Mouse (Mus musculus) neural tube, embryonic 14.5 days (tissue): ENCODE measurements around the gene Macf1. TPM values are rescaled to one million over a fixed set of nuclear protein-coding genes. Genes with fewer than 3 reads are reported as not detected.

ENCODE experiments used
- ATAC-seq: fragments of 200-750 bp; cut with Nextera tagmentation; 2 replicates; pipeline ENCODE4 v1.8.0; 2017; ENCODE audit warnings: low read depth, mild to moderate bottlenecking, moderate TSS enrichment, moderate library complexity
- H3K27ac ChIP-seq: fragments of 300-500 bp; sonication (generic); 2 replicates; pipeline ENCODE4 v1.5.1; 2014; ENCODE audit warnings: low read depth, mild to moderate bottlenecking, control low read depth, low read length, moderate library complexity, mixed read lengths
- H3K27me3 ChIP-seq: fragments of 300-500 bp; sonication (generic); 2 replicates; pipeline ENCODE4 v1.6.1; 2014; ENCODE audit warnings: low read length; ENCODE audit not compliant: control insufficient read depth, insufficient read depth
- H3K36me3 ChIP-seq: fragments of 300-500 bp; sonication (generic); 2 replicates; pipeline ENCODE4 v1.6.1; 2014; ENCODE audit warnings: low read length, mixed read lengths; ENCODE audit not compliant: control insufficient read depth, insufficient read depth
- H3K4me1 ChIP-seq: fragments of 300-500 bp; sonication (generic); 2 replicates; pipeline ENCODE4 v1.6.1; 2014; ENCODE audit warnings: low read length; ENCODE audit not compliant: control insufficient read depth, insufficient read depth
- H3K4me2 ChIP-seq: fragments of 300-500 bp; sonication (generic); 2 replicates; pipeline ENCODE4 v1.6.1; 2014; ENCODE audit warnings: mild to moderate bottlenecking, low read depth, low read length, control low read depth
- H3K4me3 ChIP-seq: fragments of 300-500 bp; sonication (generic); 2 replicates; pipeline ENCODE4 v1.5.1; 2014; ENCODE audit warnings: low read depth, low read length, control low read depth, mixed read lengths
- H3K9ac ChIP-seq: fragments of 300-500 bp; sonication (generic); replicated peaks from 2 replicates; pipeline ENCODE4 v1.6.1; 2014; ENCODE audit warnings: low read depth, mild to moderate bottlenecking, control low read depth, low read length, mixed read lengths
- H3K9me3 ChIP-seq: fragments of 300-500 bp; sonication (generic); 2 replicates; pipeline ENCODE4 v1.6.1; 2016; ENCODE audit warnings: low read length; ENCODE audit not compliant: control insufficient read depth
- WGBS: fragments of 180-500 bp; shearing (Covaris S2); extraction: QIAGEN DNeasy Blood & Tissue Kit; methylation state at CpG from one replicate; pipeline ENCODE4 v1.1.7; 2014; 5-methylcytosine and 5-hydroxymethylcytosine counted together
- polyA plus RNA-seq: library from polyadenylated mRNA; unstranded; fragments of >200 nt; fragmentation: Nextera tagmentation; extraction: Ambion mirVana; gene quantifications from 2 replicates; pipeline ENCODE4 v1.2.1, GENCODE M21; 2014

Macf1 gene
- polyA plus RNA-seq, 1 experiment from 2014 or later = 144 TPM

- 89% methylated on average over 3 of the region's 3 CpGs for WGBS
- peaks cover 82% of the 10 kb centered on the region for H3K36me3 ChIP-seq
- H3K27me3 ChIP-seq = no peaks in the 10 kb centered on the region
- H3K27ac ChIP-seq = no peak overlapping the region
- no peak overlapping the region for H3K9ac ChIP-seq
- H3K4me1 ChIP-seq = no peaks in the 10 kb centered on the region
- ATAC-seq = no peak
- no peak overlapping the region for H3K4me3 ChIP-seq
- no peak overlapping the region for H3K4me2 ChIP-seq
- H3K9me3 ChIP-seq = no peaks in the 10 kb centered on the region
Observed at GRCm38 (mm10) chr4:123489086-123489485, 195.1 kb downstream of the Macf1 start.

GRCm38 (mm10) chr4:123479991-123480390 is 204.2 kb downstream of the Macf1 start:
- H3K9me3 ChIP-seq = no peaks in the 10 kb centered on the region
- no peak for ATAC-seq
- H3K36me3 ChIP-seq = peaks cover 60% of the 10 kb centered on the region
- H3K9ac ChIP-seq = no peak overlapping the region
- no peaks in the 10 kb centered on the region for H3K27me3 ChIP-seq
- H3K4me2 ChIP-seq = no peak overlapping the region
- H3K4me1 ChIP-seq = no peaks in the 10 kb centered on the region
- H3K27ac ChIP-seq = no peak overlapping the region
- no peak overlapping the region for H3K4me3 ChIP-seq
- WGBS = 97% methylated on average over 4 of the region's 4 CpGs

GRCm38 (mm10) chr4:123478655-123479433 is 205.3 kb downstream of the Macf1 start:
- peaks cover 64% of the 10 kb centered on the region for H3K36me3 ChIP-seq
- H3K9me3 ChIP-seq = no peaks in the 10 kb centered on the region
- H3K9ac ChIP-seq = no peak overlapping the region
- ATAC-seq = no peak
- no peaks in the 10 kb centered on the region for H3K4me1 ChIP-seq
- no peak overlapping the region for H3K27ac ChIP-seq
- no peak overlapping the region for H3K4me2 ChIP-seq
- H3K4me3 ChIP-seq = no peak overlapping the region
- WGBS = 84% methylated on average over 8 of the region's 8 CpGs
- H3K27me3 ChIP-seq = no peaks in the 10 kb centered on the region

GRCm38 (mm10) chr4:123465799-123466198 is 218.4 kb downstream of the Macf1 start:
- no peak for ATAC-seq
- H3K36me3 ChIP-seq = peaks cover 54% of the 10 kb centered on the region
- no peak overlapping the region for H3K27ac ChIP-seq
- H3K4me3 ChIP-seq = no peak overlapping the region
- no peaks in the 10 kb centered on the region for H3K4me1 ChIP-seq
- no peaks in the 10 kb centered on the region for H3K9me3 ChIP-seq
- H3K27me3 ChIP-seq = no peaks in the 10 kb centered on the region
- 89% methylated on average over 1 of the region's 1 CpGs for WGBS
- H3K9ac ChIP-seq = no peak overlapping the region
- H3K4me2 ChIP-seq = no peak overlapping the region

GRCm38 (mm10) chr4:123460595-123461272 is 223.4 kb downstream of the Macf1 start:
- H3K4me1 ChIP-seq = no peaks in the 10 kb centered on the region
- no peak overlapping the region for H3K4me3 ChIP-seq
- H3K9ac ChIP-seq = no peak overlapping the region
- no peak for ATAC-seq
- no peaks in the 10 kb centered on the region for H3K27me3 ChIP-seq
- H3K27ac ChIP-seq = no peak overlapping the region
- H3K36me3 ChIP-seq = peaks cover 75% of the 10 kb centered on the region
- H3K9me3 ChIP-seq = no peaks in the 10 kb centered on the region
- WGBS = 87% methylated on average over 8 of the region's 8 CpGs
- no peak overlapping the region for H3K4me2 ChIP-seq

- Histone ChIP-seq H3K9ac (no peak overlapping the region), H3K27me3 (no peaks in the 10 kb centered on the region), H3K4me2 (no peak overlapping the region), H3K4me1 (no peaks in the 10 kb centered on the region), H3K4me3 (no peak overlapping the region), H3K27ac (no peak overlapping the region), H3K36me3 (peaks cover 75% of the 10 kb centered on the region), H3K9me3 (no peaks in the 10 kb centered on the region)
- no peak for ATAC-seq
- WGBS = 81% methylated on average over 7 of the region's 7 CpGs
Observed at GRCm38 (mm10) chr4:123454871-123455640, 229.1 kb downstream of the Macf1 start.

GRCm38 (mm10) chr4:123453729-123454128 is 230.4 kb downstream of the Macf1 start:
- no peaks in the 10 kb centered on the region for H3K4me1 ChIP-seq
- no peak overlapping the region for H3K4me3 ChIP-seq
- no peaks in the 10 kb centered on the region for H3K27me3 ChIP-seq
- WGBS = 98% methylated on average over 1 of the region's 1 CpGs
- no peaks in the 10 kb centered on the region for H3K9me3 ChIP-seq
- no peak overlapping the region for H3K9ac ChIP-seq
- no peak overlapping the region for H3K4me2 ChIP-seq
- no peak overlapping the region for H3K27ac ChIP-seq
- no peak for ATAC-seq
- H3K36me3 ChIP-seq = peaks cover 76% of the 10 kb centered on the region

- ATAC-seq = no peak
- no peak overlapping the region for H3K4me3 ChIP-seq
- no peak overlapping the region for H3K27ac ChIP-seq
- WGBS = 99% methylated on average over 3 of the region's 3 CpGs
- no peak overlapping the region for H3K9ac ChIP-seq
- H3K4me1 ChIP-seq = no peaks in the 10 kb centered on the region
- no peaks in the 10 kb centered on the region for H3K27me3 ChIP-seq
- no peaks in the 10 kb centered on the region for H3K9me3 ChIP-seq
- H3K4me2 ChIP-seq = no peak overlapping the region
- H3K36me3 ChIP-seq = peaks cover 74% of the 10 kb centered on the region
Observed at GRCm38 (mm10) chr4:123451991-123452390, 232.2 kb downstream of the Macf1 start.

GRCm38 (mm10) chr4:123449304-123449703 is 234.9 kb downstream of the Macf1 start:
- Histone ChIP-seq H3K9ac (no peak overlapping the region), H3K9me3 (no peaks in the 10 kb centered on the region), H3K4me2 (no peak overlapping the region), H3K4me3 (no peak overlapping the region), H3K36me3 (peaks cover 64% of the 10 kb centered on the region), H3K4me1 (no peaks in the 10 kb centered on the region), H3K27ac (no peak overlapping the region), H3K27me3 (no peaks in the 10 kb centered on the region)
- ATAC-seq = no peak
